Mouse (Mus musculus): ENCODE measurements around the gene Vmn1r78. TPM values are rescaled to one million over a fixed set of nuclear protein-coding genes. Genes with fewer than 3 reads are reported as not detected.
"Not testable (repeated sequence)": the region's sequence is repeated elsewhere in the genome, so short reads cannot be mapped to it uniquely, and the experiment has no call there.

Gene Vmn1r78
- not detected in 2 replicates for total RNA-seq (2014; rRNA removed)
- polyA plus RNA-seq (2015; fragmentation: Nextera tagmentation; extraction: Ambion mirVana), result not detected in 2 replicates

GRCm38 (mm10) chr7:12149957-12150356 is at the start of gene Vmn1r78:
Gene Vmn1r78 (plus strand): TSS chr7:12150257.
- H3K4me1 ChIP-seq (ENCODE audit: insufficient read depth, low read length), result no peaks in the 10 kb centered on the region
- peaks cover 9% of the 10 kb centered on the region; the same call in 1 of the 2 replicates for H3K9me3 ChIP-seq (ENCODE audit: low read length)
- H3K36me3 ChIP-seq (ENCODE audit: insufficient read depth, low read length), result no peaks in the 10 kb centered on the region
- 60% methylated on average over 2 of the region's 2 CpGs for WGBS
- no peaks in the 10 kb centered on the region for H3K27me3 ChIP-seq (ENCODE audit: insufficient read depth, low read length)
- no peak within 1 kb of the TSS for H3K4me2 ChIP-seq (ENCODE audit: low read depth, low read length, poor library complexity, severe bottlenecking)
- no peak within 1 kb of the TSS for H3K4me3 ChIP-seq (ENCODE audit: low read depth, low read length)
- H3K27ac ChIP-seq (ENCODE audit: low read depth, low read length), result no peak within 1 kb of the TSS
- no peak for TF ChIP-seq CTCF (IDR thresholded peaks at IDR 0.05)
- no peak for ATAC-seq (ENCODE audit: low FRiP score)
- DNase-seq (ENCODE audit: low spot score), result no peak
- no peak within 1 kb of the TSS for H3K9ac ChIP-seq (replicated peaks; ENCODE audit: low read length, poor library complexity, severe bottlenecking)

DNA sequence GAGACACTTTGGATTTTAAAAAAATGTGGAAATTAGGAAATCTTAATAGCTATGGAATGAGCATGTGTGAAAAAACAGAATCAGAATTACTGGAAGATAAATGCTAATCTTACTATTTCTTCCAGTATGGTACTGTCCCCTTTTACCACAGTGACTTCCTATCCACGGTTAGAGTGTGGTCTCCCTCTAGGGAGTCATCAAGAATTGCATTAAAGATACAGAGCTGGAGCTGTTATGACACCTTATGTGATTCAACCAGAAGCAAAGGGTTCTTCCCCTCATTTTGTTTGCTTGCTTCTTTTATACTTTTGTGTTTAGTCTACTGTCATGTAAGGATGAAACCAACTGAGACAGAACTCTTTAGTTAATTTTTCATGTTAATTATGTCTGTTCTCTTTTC is 6.4 kb downstream of the Vmn1r78 start:
- not testable (repeated sequence) for H3K4me3 ChIP-seq (ENCODE audit: low read depth, low read length); H3K4me1 ChIP-seq (ENCODE audit: insufficient read depth, low read length); H3K4me2 ChIP-seq (ENCODE audit: low read depth, low read length, poor library complexity, severe bottlenecking); H3K9ac ChIP-seq (replicated peaks; ENCODE audit: low read length, poor library complexity, severe bottlenecking); DNase-seq (ENCODE audit: low spot score); H3K27me3 ChIP-seq (ENCODE audit: insufficient read depth, low read length); H3K27ac ChIP-seq (ENCODE audit: low read depth, low read length); H3K36me3 ChIP-seq (ENCODE audit: insufficient read depth, low read length); H3K9me3 ChIP-seq (ENCODE audit: low read length); ATAC-seq (ENCODE audit: low FRiP score)
- 58% methylated on average over 1 of the region's 1 CpGs for WGBS

DNA sequence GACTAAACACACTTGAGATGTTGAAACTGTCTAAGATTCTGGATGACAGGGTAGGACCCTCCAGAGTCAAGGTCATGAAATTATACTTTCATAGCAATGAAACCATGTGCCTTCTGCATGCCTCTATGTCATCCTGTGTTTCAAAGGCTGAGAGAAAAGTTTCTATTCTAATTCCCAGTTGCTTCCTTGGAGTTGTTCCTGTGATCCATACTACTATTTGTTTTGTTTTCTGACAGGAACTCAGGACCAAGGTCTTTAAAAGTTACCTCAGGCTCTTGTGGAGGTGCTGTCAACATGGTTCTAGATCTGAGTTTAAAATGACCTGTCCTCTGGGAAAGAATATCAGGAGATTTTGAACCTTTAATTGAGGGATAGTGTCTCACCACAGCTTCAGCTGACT is 20.9 kb downstream of the Vmn1r78 start, which contains the start of gene Vmn1r79:
Gene Vmn1r79, plus strand, starts transcription at position 301 of the 400 bp plus-strand sequence.
- H3K27me3 ChIP-seq (ENCODE audit: insufficient read depth, low read length); H3K27ac ChIP-seq (ENCODE audit: low read depth, low read length); H3K9ac ChIP-seq (replicated peaks; ENCODE audit: low read length, poor library complexity, severe bottlenecking); H3K9me3 ChIP-seq (ENCODE audit: low read length); ATAC-seq (ENCODE audit: low FRiP score); H3K36me3 ChIP-seq (ENCODE audit: insufficient read depth, low read length); H3K4me1 ChIP-seq (ENCODE audit: insufficient read depth, low read length); DNase-seq (ENCODE audit: low spot score); H3K4me3 ChIP-seq (ENCODE audit: low read depth, low read length); H3K4me2 ChIP-seq (ENCODE audit: low read depth, low read length, poor library complexity, severe bottlenecking): not testable (repeated sequence)

DNA sequence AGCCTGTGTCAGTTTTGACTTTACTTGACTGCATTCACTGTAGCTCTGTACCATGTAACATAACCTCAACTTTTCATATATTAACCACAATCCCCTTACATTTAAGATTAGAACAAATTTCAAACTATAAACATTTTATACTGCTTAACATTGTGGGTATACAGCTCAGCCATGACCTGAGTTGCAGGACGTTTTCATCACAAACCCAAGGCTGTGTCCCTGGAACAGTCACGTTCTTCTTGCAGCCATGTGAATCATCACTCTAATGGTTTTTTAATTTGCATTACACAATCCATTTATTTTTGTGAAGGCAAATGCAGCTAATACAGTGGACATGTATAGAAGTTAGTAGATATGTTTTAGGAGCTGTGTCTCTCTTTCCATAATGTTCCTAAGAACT is 22.9 kb downstream of the Vmn1r78 start:
- not testable (repeated sequence) for ATAC-seq (ENCODE audit: low FRiP score)
- WGBS, result 62% methylated on average over 2 of the region's 2 CpGs

GRCm38 (mm10) chr7:12188986-12189385 is 38.9 kb downstream of the Vmn1r78 start, which contains the start of gene Vmn1r80:
Gene Vmn1r80 (plus strand): TSS chr7:12189286.
- ATAC-seq (ENCODE audit: low FRiP score) (no peak), DNase-seq (ENCODE audit: low spot score) (no peak)
- peaks cover 6% of the 10 kb centered on the region; the same call in 1 of the 2 replicates for H3K9me3 ChIP-seq (ENCODE audit: low read length)
- H3K9ac ChIP-seq (replicated peaks; ENCODE audit: low read length, poor library complexity, severe bottlenecking), result no peak within 1 kb of the TSS
- no peaks in the 10 kb centered on the region for H3K27me3 ChIP-seq (ENCODE audit: insufficient read depth, low read length)
- 91% methylated on average over 1 of the region's 1 CpGs for WGBS
- TF ChIP-seq CTCF (IDR thresholded peaks at IDR 0.05), result no peak
- no peak within 1 kb of the TSS for H3K27ac ChIP-seq (ENCODE audit: low read depth, low read length)
- H3K4me3 ChIP-seq (ENCODE audit: low read depth, low read length), result no peak within 1 kb of the TSS
- no peak within 1 kb of the TSS for H3K4me2 ChIP-seq (ENCODE audit: low read depth, low read length, poor library complexity, severe bottlenecking)
- no peaks in the 10 kb centered on the region for H3K4me1 ChIP-seq (ENCODE audit: insufficient read depth, low read length)
- no peaks in the 10 kb centered on the region for H3K36me3 ChIP-seq (ENCODE audit: insufficient read depth, low read length)

More for the DNA sequence above, 22.9 kb downstream of the Vmn1r78 start:
- H3K4me1 ChIP-seq (ENCODE audit: insufficient read depth, low read length); H3K27ac ChIP-seq (ENCODE audit: low read depth, low read length); H3K27me3 ChIP-seq (ENCODE audit: insufficient read depth, low read length); DNase-seq (ENCODE audit: low spot score); H3K4me2 ChIP-seq (ENCODE audit: low read depth, low read length, poor library complexity, severe bottlenecking); H3K4me3 ChIP-seq (ENCODE audit: low read depth, low read length); H3K9ac ChIP-seq (replicated peaks; ENCODE audit: low read length, poor library complexity, severe bottlenecking); H3K36me3 ChIP-seq (ENCODE audit: insufficient read depth, low read length); H3K9me3 ChIP-seq (ENCODE audit: low read length): not testable (repeated sequence)

- Histone ChIP-seq H3K9ac (replicated peaks; ENCODE audit: low read length, poor library complexity, severe bottlenecking) (no peak overlapping the region), H3K36me3 (ENCODE audit: insufficient read depth, low read length) (no peaks in the 10 kb centered on the region), H3K27me3 (ENCODE audit: insufficient read depth, low read length) (no peaks in the 10 kb centered on the region), H3K27ac (ENCODE audit: low read depth, low read length) (no peak overlapping the region), H3K4me2 (ENCODE audit: low read depth, low read length, poor library complexity, severe bottlenecking) (no peak overlapping the region), H3K4me1 (ENCODE audit: insufficient read depth, low read length) (no peaks in the 10 kb centered on the region), H3K4me3 (ENCODE audit: low read depth, low read length) (no peak overlapping the region), H3K9me3 (ENCODE audit: low read length) (peaks cover 4% of the 10 kb centered on the region; the same call in 1 of the 2 replicates)
- no peak for DNase-seq (ENCODE audit: low spot score)
- ATAC-seq (ENCODE audit: low FRiP score), result no peak
- no peak for TF ChIP-seq CTCF (IDR thresholded peaks at IDR 0.05)
- WGBS, result 65% methylated on average over 2 of the region's 2 CpGs
Measured at GRCm38 (mm10) chr7:12204141-12204540, 54.1 kb downstream of the Vmn1r78 start.

Other genes starting within 250 kb of the Vmn1r78 start
- gene Vmn1r76, start 212.0 kb upstream of the Vmn1r78 start, total RNA-seq (2014; rRNA removed), result not detected in 2 replicates
- not detected in 2 replicates for gene Vmn1r76, start 212.0 kb upstream of the Vmn1r78 start, polyA plus RNA-seq (2015; fragmentation: Nextera tagmentation; extraction: Ambion mirVana)
- gene Vmn1r77, start 113.5 kb upstream of the Vmn1r78 start, total RNA-seq (2014; rRNA removed), result not detected in 2 replicates
- gene Vmn1r77, start 113.5 kb upstream of the Vmn1r78 start, polyA plus RNA-seq (2015; fragmentation: Nextera tagmentation; extraction: Ambion mirVana), result not detected in 2 replicates
- gene Vmn1r79, start 21.0 kb downstream of the Vmn1r78 start, total RNA-seq (2014; rRNA removed), result not detected in 2 replicates
- not detected in 2 replicates for gene Vmn1r79, start 21.0 kb downstream of the Vmn1r78 start, polyA plus RNA-seq (2015; fragmentation: Nextera tagmentation; extraction: Ambion mirVana)
- not detected in 2 replicates for gene Vmn1r80, start 39.0 kb downstream of the Vmn1r78 start, total RNA-seq (2014; rRNA removed)
- gene Vmn1r80, start 39.0 kb downstream of the Vmn1r78 start, polyA plus RNA-seq (2015; fragmentation: Nextera tagmentation; extraction: Ambion mirVana), result not detected in 2 replicates
- not detected in 2 replicates for gene Vmn1r81, start 118.0 kb downstream of the Vmn1r78 start, total RNA-seq (2014; rRNA removed)
- gene Vmn1r81, start 118.0 kb downstream of the Vmn1r78 start, polyA plus RNA-seq (2015; fragmentation: Nextera tagmentation; extraction: Ambion mirVana), result not detected in 2 replicates
- gene Vmn1r82, start 150.2 kb downstream of the Vmn1r78 start, total RNA-seq (2014; rRNA removed), result not detected in 2 replicates
- not detected in 2 replicates for gene Vmn1r82, start 150.2 kb downstream of the Vmn1r78 start, polyA plus RNA-seq (2015; fragmentation: Nextera tagmentation; extraction: Ambion mirVana)
- gene Vmn1r83, start 179.2 kb downstream of the Vmn1r78 start, total RNA-seq (2014; rRNA removed), result not detected in 2 replicates
- gene Vmn1r83, start 179.2 kb downstream of the Vmn1r78 start, polyA plus RNA-seq (2015; fragmentation: Nextera tagmentation; extraction: Ambion mirVana), result not detected in 2 replicates
- not detected in 2 replicates for gene Vmn1r84, start 219.0 kb downstream of the Vmn1r78 start, total RNA-seq (2014; rRNA removed)
- not detected in 2 replicates for gene Vmn1r84, start 219.0 kb downstream of the Vmn1r78 start, polyA plus RNA-seq (2015; fragmentation: Nextera tagmentation; extraction: Ambion mirVana)

All from midbrain, postnatal 0 days (tissue).